Mouse (Mus musculus): ENCODE results near the gene Apol8. TPM values are rescaled to one million over a fixed set of nuclear protein-coding genes. Genes with fewer than 3 reads are reported as not detected.

The Apol8 gene
- total RNA-seq, 2 experiments from 2014 or later: not detected

Other genes with a start within 250 kb of the Apol8 start
- not detected for gene Apol11a, start 248.7 kb downstream of the Apol8 start, total RNA-seq (2021)
- gene Apol7c, start 223.7 kb downstream of the Apol8 start, total RNA-seq (2021): not detected
- not detected for gene 1700025B11Rik, start 195.1 kb downstream of the Apol8 start, total RNA-seq (2021)
- under 1 TPM; 0.20 to 0.26 TPM for gene Apol10b, start 160.9 kb downstream of the Apol8 start, total RNA-seq (2021)
- gene Gm36245, start 157.7 kb downstream of the Apol8 start, total RNA-seq (2021): not detected
- under 1 TPM; 0.33 to 0.83 TPM for gene Apol11b, start 113.7 kb downstream of the Apol8 start, total RNA-seq (2021)
- gene Apol7e, start 58.1 kb downstream of the Apol8 start, total RNA-seq (2021): not detected
- 1 to 10 TPM; 1.1 to 1.2 TPM for gene Apol9b, start 28.0 kb downstream of the Apol8 start, total RNA-seq (2021)
- 100 to 1,000 TPM; 309 to 387 TPM for gene Myh9, start 85.2 kb upstream of the Apol8 start, total RNA-seq (2021)
- gene Txn2, start 172.0 kb upstream of the Apol8 start, total RNA-seq (2021): 100 to 1,000 TPM; 563 to 586 TPM
- 1 to 10 TPM; 2.7 TPM for gene Foxred2, start 199.7 kb upstream of the Apol8 start, total RNA-seq (2021)
- 100 to 1,000 TPM; 151 to 167 TPM for gene Eif3d, start 213.8 kb upstream of the Apol8 start, total RNA-seq (2021)